Mouse (Mus musculus) MEL (cell line): ENCODE measurements at regions not wholly inside any gene's neighbourhood (a gene's known extent, or its start where the extent isn't known, plus 50 kb on each side); places are given as distances from the start of the nearest gene placed in this dataset.

Experiments
- DNase-seq: peaks from one replicate; pipeline ENCODE4 v3.0.0; 2011; ENCODE audit warnings: low read depth, low spot score
- H3K27ac ChIP-seq: 2 replicates; pipeline ENCODE4 v1.5.1; 2012; ENCODE audit warnings: low read depth, mild to moderate bottlenecking, control low read depth, low read length, moderate library complexity; ENCODE audit not compliant: control insufficient read depth
- H3K27me3 ChIP-seq, 2 experiments: fragments of 150-350 bp in 1 of 2; sonication (generic) in 1 of 2; 2 replicates each; pipeline ENCODE4 v1.6.1; 2012; ENCODE audit warnings: low read length in 2 of 2, mild to moderate bottlenecking in 2 of 2, improper control_type of control experiment in 1 of 2, moderate library complexity in 1 of 2; ENCODE audit not compliant: insufficient read depth in 2 of 2, control insufficient read depth in 1 of 2
- H3K36me3 ChIP-seq, 2 experiments: 2 replicates each; pipeline ENCODE4 v1.6.1; 2012 to 2014; ENCODE audit warnings: low read length in 2 of 2, improper control_type of control experiment in 1 of 2, inconsistent platforms in 1 of 2, mild to moderate bottlenecking in 1 of 2; ENCODE audit not compliant: insufficient read depth in 2 of 2, control insufficient read depth in 1 of 2
- H3K4me1 ChIP-seq, 2 experiments: fragments of 150-350 bp in 1 of 2; sonication (generic) in 1 of 2; 2 replicates each; pipeline ENCODE4 v1.6.1; 2012; ENCODE audit warnings: low read length in 2 of 2, improper control_type of control experiment in 1 of 2, mild to moderate bottlenecking in 1 of 2; ENCODE audit not compliant: insufficient read depth in 2 of 2, control insufficient read depth in 1 of 2
- H3K4me3 ChIP-seq, 2 experiments: fragments of 150-350 bp in 1 of 2; sonication (generic) in 1 of 2; 2 replicates each; pipeline ENCODE4 v1.5.1; 2012; ENCODE audit warnings: low read depth in 2 of 2, low read length in 2 of 2, mild to moderate bottlenecking in 2 of 2, moderate library complexity in 2 of 2, control low read depth in 1 of 2, improper control_type of control experiment in 1 of 2; ENCODE audit not compliant: control insufficient read depth in 1 of 2, insufficient read depth in 1 of 2
- H3K79me2 ChIP-seq: 2 replicates; pipeline ENCODE4 v1.6.1; 2012; ENCODE audit warnings: mild to moderate bottlenecking, low read length, moderate library complexity; ENCODE audit not compliant: control insufficient read depth, poor library complexity, insufficient read depth
- H3K9ac ChIP-seq: 2 replicates; pipeline ENCODE4 v1.6.1; 2012; ENCODE audit warnings: low read depth, mild to moderate bottlenecking, control low read depth, low read length, moderate library complexity; ENCODE audit not compliant: control insufficient read depth, poor library complexity, severe bottlenecking
- H3K9me3 ChIP-seq: fragments of 150-350 bp; sonication (generic); replicated peaks from 2 replicates; pipeline ENCODE4 v1.6.1; 2012; ENCODE audit warnings: mild to moderate bottlenecking, low read length, improper control_type of control experiment, moderate library complexity; ENCODE audit not compliant: insufficient read depth
- BHLHE40 ChIP-seq: IDR thresholded peaks from 2 replicates; pipeline ENCODE4 v1.6.1; 2012; ENCODE audit warnings: low read depth, mild to moderate bottlenecking, inconsistent platforms, low read length, improper control_type of control experiment, borderline replicate concordance
- CHD1 ChIP-seq: IDR thresholded peaks from 2 replicates; pipeline ENCODE4 v1.6.1; 2012; ENCODE audit warnings: low read depth, mild to moderate bottlenecking, inconsistent platforms, low read length, improper control_type of control experiment
- EP300 ChIP-seq, 2 experiments: IDR thresholded peaks; 2 replicates each; pipeline ENCODE4 v1.6.1; 2011; ENCODE audit warnings: improper control_type of control experiment in 2 of 2, low read length in 2 of 2, low read depth in 1 of 2, mild to moderate bottlenecking in 1 of 2
- GATA1 ChIP-seq: IDR thresholded peaks from 2 replicates; pipeline ENCODE4 v1.6.1; 2011; ENCODE audit warnings: low read depth, low read length, improper control_type of control experiment
- HCFC1 ChIP-seq: IDR thresholded peaks from 2 replicates; pipeline ENCODE4 v1.6.1; 2012; ENCODE audit warnings: low read depth, mild to moderate bottlenecking, inconsistent platforms, low read length, improper control_type of control experiment, moderate library complexity
- JUND ChIP-seq: IDR thresholded peaks from 2 replicates; pipeline ENCODE4 v1.6.1; 2011; ENCODE audit warnings: low read depth, mild to moderate bottlenecking, improper control_type of control experiment, low read length
- KAT2A ChIP-seq: conservative IDR thresholded peaks from 2 replicates; pipeline ENCODE4 v1.6.1; 2012; ENCODE audit warnings: low read depth, low read length, improper control_type of control experiment, inconsistent platforms
- MAFK ChIP-seq: IDR thresholded peaks from 2 replicates; pipeline ENCODE4 v1.6.1; 2011; ENCODE audit warnings: low read depth, mild to moderate bottlenecking, low read length, improper control_type of control experiment, borderline replicate concordance
- MXI1 ChIP-seq: IDR thresholded peaks from 2 replicates; pipeline ENCODE4 v1.6.1; 2011; ENCODE audit warnings: mild to moderate bottlenecking, low read depth, low read length, improper control_type of control experiment
- MYB ChIP-seq: IDR thresholded peaks from 2 replicates; pipeline ENCODE4 v1.6.1; 2011; ENCODE audit warnings: mild to moderate bottlenecking, low read depth, low read length, improper control_type of control experiment
- NELFE ChIP-seq: IDR thresholded peaks from 2 replicates; pipeline ENCODE4 v1.6.1; 2011; ENCODE audit warnings: low read depth, low read length, improper control_type of control experiment
- POLR2A ChIP-seq, 2 experiments: IDR thresholded peaks; 2 replicates each; pipeline ENCODE4 v1.6.1; 2011 to 2012; ENCODE audit warnings: low read length in 2 of 2, mild to moderate bottlenecking in 2 of 2, control low read depth in 1 of 2, improper control_type of control experiment in 1 of 2, low read depth in 1 of 2, moderate library complexity in 1 of 2; ENCODE audit not compliant: control insufficient read depth in 1 of 2, insufficient read depth in 1 of 2, poor library complexity in 1 of 2
- POLR2AphosphoS2 ChIP-seq: IDR thresholded peaks from 2 replicates; pipeline ENCODE4 v1.6.1; 2011; ENCODE audit warnings: low read length, improper control_type of control experiment
- RCOR1 ChIP-seq: IDR thresholded peaks from 2 replicates; pipeline ENCODE4 v1.6.1; 2012; ENCODE audit warnings: low read depth, mild to moderate bottlenecking, inconsistent platforms, low read length, improper control_type of control experiment
- TAL1 ChIP-seq: IDR thresholded peaks from 2 replicates; pipeline ENCODE4 v1.6.1; 2012; ENCODE audit warnings: mild to moderate bottlenecking, inconsistent platforms, low read length, moderate library complexity, mixed read lengths
- TCF12 ChIP-seq: IDR thresholded peaks from 2 replicates; pipeline ENCODE4 v1.6.1; 2014; ENCODE audit warnings: low read depth, mild to moderate bottlenecking, inconsistent platforms, low read length, improper control_type of control experiment, moderate library complexity
- UBTF ChIP-seq: IDR thresholded peaks from 2 replicates; pipeline ENCODE4 v1.6.1; 2012; ENCODE audit warnings: low read depth, mild to moderate bottlenecking, inconsistent platforms, low read length, improper control_type of control experiment, moderate library complexity, borderline replicate concordance; ENCODE audit not compliant: insufficient read depth
- USF1 ChIP-seq: IDR thresholded peaks from 2 replicates; pipeline ENCODE4 v1.6.1; 2014; ENCODE audit warnings: low read depth, mild to moderate bottlenecking, inconsistent platforms, low read length, improper control_type of control experiment, moderate library complexity
- USF2 ChIP-seq, 2 experiments: IDR thresholded peaks; 2 replicates each; pipeline ENCODE4 v1.6.1; 2011 to 2012; ENCODE audit warnings: improper control_type of control experiment in 2 of 2, low read length in 2 of 2, borderline replicate concordance in 1 of 2, inconsistent platforms in 1 of 2, low read depth in 1 of 2, mild to moderate bottlenecking in 1 of 2; ENCODE audit not compliant: insufficient read depth in 1 of 2
- ZC3H11A ChIP-seq: IDR thresholded peaks from 2 replicates; pipeline ENCODE4 v1.6.1; 2012; ENCODE audit warnings: low read depth, mild to moderate bottlenecking, inconsistent platforms, low read length, improper control_type of control experiment
- ZMIZ1 ChIP-seq: IDR thresholded peaks from 2 replicates; pipeline ENCODE4 v1.6.1; 2012; ENCODE audit warnings: low read depth, mild to moderate bottlenecking, inconsistent platforms, low read length, improper control_type of control experiment, moderate library complexity
- ZNF384 ChIP-seq: IDR thresholded peaks from 2 replicates; pipeline ENCODE4 v1.6.1; 2012; ENCODE audit warnings: low read depth, mild to moderate bottlenecking, inconsistent platforms, low read length, improper control_type of control experiment

GRCm38 (mm10) chr1:47058149-47058548 is 165.5 kb upstream of the Slc39a10 start:
- Histone ChIP-seq H3K9ac (no peak overlapping the region), H3K4me3 (no peak overlapping the region), H3K27ac (no peak overlapping the region), H3K4me1 (no peaks in the 10 kb centered on the region), H3K9me3 (no peaks in the 10 kb centered on the region), H3K27me3 (no peaks in the 10 kb centered on the region), H3K79me2 (no peaks in the 10 kb centered on the region), H3K36me3 (no peaks in the 10 kb centered on the region)
- DNase-seq = no peak
- TF ChIP-seq BHLHE40 = no peak

- no peak for DNase-seq
- Histone ChIP-seq H3K27me3 (no peaks in the 10 kb centered on the region), H3K9ac (no peak overlapping the region), H3K27ac (no peak overlapping the region), H3K79me2 (no peaks in the 10 kb centered on the region), H3K4me3 (no peak overlapping the region), H3K36me3 (no peaks in the 10 kb centered on the region), H3K4me1 (no peaks in the 10 kb centered on the region), H3K9me3 (no peaks in the 10 kb centered on the region)
- no peak for TF ChIP-seq POLR2AphosphoS2
- TF ChIP-seq RCOR1 = no peak
- no peak for TF ChIP-seq UBTF
- TF ChIP-seq EP300 (IDR thresholded peaks at IDR 0.05; ENCODE audit: low read depth in 1 of 2, low read length in 2 of 2) = no peak
- no peak for TF ChIP-seq JUND
- TF ChIP-seq MAFK = no peak
- no peak for TF ChIP-seq GATA1
- no peak for TF ChIP-seq NELFE
- TF ChIP-seq ZMIZ1 = no peak
- no peak for TF ChIP-seq HCFC1
- TF ChIP-seq TAL1 = no peak
- TF ChIP-seq POLR2A (IDR thresholded peaks at IDR 0.05; ENCODE audit: control insufficient read depth in 1 of 2, insufficient read depth in 1 of 2, low read depth in 1 of 2, low read length in 2 of 2, poor library complexity in 1 of 2) = no peak
Observed at GRCm38 (mm10) chr1:47057344-47057743, 164.7 kb upstream of the Slc39a10 start.

- H3K9me3 ChIP-seq = no peaks in the 10 kb centered on the region
- no peaks in the 10 kb centered on the region for H3K36me3 ChIP-seq
- no peak overlapping the region for H3K9ac ChIP-seq
- H3K27ac ChIP-seq = no peak overlapping the region
- DNase-seq = no peak
- H3K4me1 ChIP-seq = no peaks in the 10 kb centered on the region
- H3K27me3 ChIP-seq = no peaks in the 10 kb centered on the region
- no peak for TF ChIP-seq KAT2A
- no peak for TF ChIP-seq CHD1
- TF ChIP-seq NELFE = no peak
- TF ChIP-seq ZNF384 = no peak
- TF ChIP-seq ZMIZ1 = no peak
- no peak for TF ChIP-seq MYB
- no peak for TF ChIP-seq USF2 (IDR thresholded peaks at IDR 0.05; ENCODE audit: borderline replicate concordance in 1 of 2, insufficient read depth in 1 of 2, low read depth in 1 of 2, low read length in 2 of 2)
- no peak for TF ChIP-seq TCF12
- TF ChIP-seq ZC3H11A = no peak
- no peak for TF ChIP-seq USF1
- TF ChIP-seq MXI1 = no peak
- TF ChIP-seq, all 39 proteins: peak for 0
- Histone ChIP-seq H3K79me2 (no peaks in the 10 kb centered on the region), H3K4me3 (no peak overlapping the region)
Observed at GRCm38 (mm10) chr1:47051109-47051508, 158.5 kb upstream of the Slc39a10 start.
